Mouse (Mus musculus) embryonic facial prominence, embryonic 14.5 days (tissue): ENCODE results near the gene Rd3l. TPM values are rescaled to one million over a fixed set of nuclear protein-coding genes. Genes with fewer than 3 reads are reported as not detected.

Source experiments
- ATAC-seq: fragments of 200-750 bp; cut with Nextera tagmentation; 2 replicates; pipeline ENCODE4 v1.8.0; 2017; ENCODE audit warnings: low read depth, moderate number of reproducible peaks, moderate TSS enrichment
- DNase-seq: peaks from one replicate; pipeline ENCODE4 v3.0.0-alpha.2; 2015; ENCODE audit warnings: low spot score
- H3K27ac ChIP-seq: fragments of 300-500 bp; sonication (generic); replicated peaks from 2 replicates; pipeline ENCODE4 v1.5.1; 2014; ENCODE audit warnings: low read depth, mild to moderate bottlenecking, low read length, moderate library complexity
- H3K27me3 ChIP-seq: fragments of 300-500 bp; sonication (generic); replicated peaks from 2 replicates; pipeline ENCODE4 v1.6.1; 2014; ENCODE audit warnings: low read length; ENCODE audit not compliant: control insufficient read depth, insufficient read depth
- H3K36me3 ChIP-seq: fragments of 300-500 bp; sonication (generic); 2 replicates; pipeline ENCODE4 v1.6.1; 2014; ENCODE audit warnings: low read length, mixed read lengths; ENCODE audit not compliant: control insufficient read depth, insufficient read depth
- H3K4me1 ChIP-seq: fragments of 300-500 bp; sonication (generic); 2 replicates; pipeline ENCODE4 v1.6.1; 2014; ENCODE audit warnings: antibody characterized with exemption, low read length; ENCODE audit not compliant: control insufficient read depth, insufficient read depth
- H3K4me2 ChIP-seq: fragments of 300-500 bp; sonication (generic); 2 replicates; pipeline ENCODE4 v1.6.1; 2014; ENCODE audit warnings: low read depth, mild to moderate bottlenecking, low read length, moderate library complexity, mixed read lengths
- H3K4me3 ChIP-seq: fragments of 300-500 bp; sonication (generic); 2 replicates; pipeline ENCODE4 v1.5.1; 2014; ENCODE audit warnings: low read depth, mild to moderate bottlenecking, low read length
- H3K9ac ChIP-seq: fragments of 300-500 bp; sonication (generic); 2 replicates; pipeline ENCODE4 v1.6.1; 2014; ENCODE audit warnings: low read depth, mild to moderate bottlenecking, low read length, moderate library complexity, mixed read lengths
- H3K9me3 ChIP-seq: fragments of 300-500 bp; sonication (generic); 2 replicates; pipeline ENCODE4 v1.6.1; 2016; ENCODE audit warnings: low read length; ENCODE audit not compliant: control insufficient read depth
- WGBS: fragments of 180-500 bp; shearing (Covaris S2); extraction: QIAGEN DNeasy Blood & Tissue Kit; methylation state at CpG from one replicate; pipeline ENCODE4 v1.1.7; 2014; 5-methylcytosine and 5-hydroxymethylcytosine counted together
- polyA plus RNA-seq: library from polyadenylated mRNA; unstranded; fragments of >200 nt; fragmentation: Nextera tagmentation; extraction: Ambion mirVana; gene quantifications from 2 replicates; pipeline ENCODE4 v1.2.1, GENCODE M21; 2014

Rd3l gene
- polyA plus RNA-seq, 1 experiment from 2014 or later = not detected

GRCm38 (mm10) chr12:112012511-112013270 is 31.6 kb upstream of the Rd3l start:
- Histone ChIP-seq H3K4me1 (no peaks in the 10 kb centered on the region), H3K4me2 (peak overlapping the region; percentile 45), H3K9ac (0 out of 2 replicates have a peak overlapping the region, but pooled peaks have one; percentile 6), H3K4me3 (peak overlapping the region; percentile 8; the same call in 1 of the 2 replicates), H3K27ac (no peak overlapping the region), H3K27me3 (no peaks in the 10 kb centered on the region), H3K36me3 (no peaks in the 10 kb centered on the region), H3K9me3 (peaks cover 4% of the 10 kb centered on the region; the same call in 1 of the 2 replicates)
- ATAC-seq (peak; percentile 93), DNase-seq (peak; percentile 49)
- WGBS = 47% methylated on average over 8 of the region's 12 CpGs

GRCm38 (mm10) chr12:112001223-112001622 is 20.1 kb upstream of the Rd3l start:
- 21% methylated on average over 8 of the region's 8 CpGs for WGBS
- Histone ChIP-seq H3K27ac (no peak overlapping the region), H3K4me1 (no peaks in the 10 kb centered on the region), H3K9ac (no peak overlapping the region), H3K9me3 (no peaks in the 10 kb centered on the region), H3K4me3 (no peak overlapping the region), H3K27me3 (no peaks in the 10 kb centered on the region), H3K36me3 (no peaks in the 10 kb centered on the region), H3K4me2 (no peak overlapping the region)
- peak; percentile 80 for DNase-seq
- 0 out of 2 replicates have a peak, but pooled peaks have one; percentile 44 for ATAC-seq

GRCm38 (mm10) chr12:111999735-112000134 is 18.6 kb upstream of the Rd3l start:
- no peaks in the 10 kb centered on the region for H3K36me3 ChIP-seq
- H3K27me3 ChIP-seq = no peaks in the 10 kb centered on the region
- no peak overlapping the region for H3K4me3 ChIP-seq
- WGBS = 90% methylated on average over 7 of the region's 7 CpGs
- no peaks in the 10 kb centered on the region for H3K4me1 ChIP-seq
- no peaks in the 10 kb centered on the region for H3K9me3 ChIP-seq
- ATAC-seq (no peak), DNase-seq (no peak)
- H3K4me2 ChIP-seq = no peak overlapping the region
- no peak overlapping the region for H3K27ac ChIP-seq
- no peak overlapping the region for H3K9ac ChIP-seq

- H3K27me3 ChIP-seq = no peaks in the 10 kb centered on the region
- WGBS = 87% methylated on average over 2 of the region's 2 CpGs
- H3K4me1 ChIP-seq = no peaks in the 10 kb centered on the region
- no peak overlapping the region for H3K4me3 ChIP-seq
- DNase-seq (no peak), ATAC-seq (no peak)
- H3K9ac ChIP-seq = no peak overlapping the region
- no peak overlapping the region for H3K4me2 ChIP-seq
- no peaks in the 10 kb centered on the region for H3K36me3 ChIP-seq
- no peaks in the 10 kb centered on the region for H3K9me3 ChIP-seq
- no peak overlapping the region for H3K27ac ChIP-seq
Measured at GRCm38 (mm10) chr12:111995161-111995560, 14.0 kb upstream of the Rd3l start.

GRCm38 (mm10) chr12:111992626-111993025 is 11.5 kb upstream of the Rd3l start:
- H3K4me2 ChIP-seq = no peak overlapping the region
- ATAC-seq (no peak), DNase-seq (no peak)
- H3K4me3 ChIP-seq = no peak overlapping the region
- no peak overlapping the region for H3K27ac ChIP-seq
- H3K27me3 ChIP-seq = no peaks in the 10 kb centered on the region
- H3K9ac ChIP-seq = no peak overlapping the region
- 84% methylated on average over 5 of the region's 5 CpGs for WGBS
- H3K4me1 ChIP-seq = no peaks in the 10 kb centered on the region
- no peaks in the 10 kb centered on the region for H3K9me3 ChIP-seq
- H3K36me3 ChIP-seq = no peaks in the 10 kb centered on the region

GRCm38 (mm10) chr12:111986756-111987155 is 5.6 kb upstream of the Rd3l start:
- WGBS = 47% methylated on average over 9 of the region's 9 CpGs
- Histone ChIP-seq H3K9me3 (no peaks in the 10 kb centered on the region), H3K4me3 (no peak overlapping the region), H3K9ac (no peak overlapping the region; the same call in 1 of the 2 replicates), H3K4me2 (no peak overlapping the region), H3K27ac (no peak overlapping the region), H3K36me3 (no peaks in the 10 kb centered on the region), H3K4me1 (no peaks in the 10 kb centered on the region), H3K27me3 (no peaks in the 10 kb centered on the region)
- DNase-seq = no peak
- no peak for ATAC-seq

- Histone ChIP-seq H3K9me3 (no peaks in the 10 kb centered on the region), H3K36me3 (no peaks in the 10 kb centered on the region), H3K27ac (no peak overlapping the region), H3K9ac (no peak overlapping the region), H3K4me2 (no peak overlapping the region), H3K27me3 (no peaks in the 10 kb centered on the region), H3K4me1 (no peaks in the 10 kb centered on the region), H3K4me3 (no peak overlapping the region)
- DNase-seq (no peak), ATAC-seq (no peak)
- WGBS = 68% methylated on average over 2 of the region's 2 CpGs
Measured at GRCm38 (mm10) chr12:111983165-111983564, 2.0 kb upstream of the Rd3l start.

GRCm38 (mm10) chr12:111981831-111982230 is 714 bp upstream of the Rd3l start:
- no peak for ATAC-seq
- H3K4me2 ChIP-seq = no peak overlapping the region
- H3K4me3 ChIP-seq = no peak overlapping the region
- no peaks in the 10 kb centered on the region for H3K27me3 ChIP-seq
- 58% methylated on average over 8 of the region's 8 CpGs for WGBS
- H3K9me3 ChIP-seq = no peaks in the 10 kb centered on the region
- 0 out of 2 replicates have a peak, but pooled peaks cover 6% of the 10 kb centered on the region for H3K4me1 ChIP-seq
- no peak overlapping the region for H3K9ac ChIP-seq
- no peak for DNase-seq
- no peaks in the 10 kb centered on the region for H3K36me3 ChIP-seq
- H3K27ac ChIP-seq = no peak overlapping the region

- no peak for DNase-seq
Measured at GRCm38 (mm10) chr12:111978274-111978673, 2.8 kb downstream of the Rd3l start.

More at GRCm38 (mm10) chr12:111978274-111978673, 2.8 kb downstream of the Rd3l start:
- Histone ChIP-seq H3K27ac (no peak overlapping the region), H3K4me2 (no peak overlapping the region), H3K36me3 (no peaks in the 10 kb centered on the region), H3K9ac (no peak overlapping the region), H3K27me3 (no peaks in the 10 kb centered on the region), H3K9me3 (no peaks in the 10 kb centered on the region), H3K4me3 (no peak overlapping the region), H3K4me1 (0 out of 2 replicates have a peak, but pooled peaks cover 6% of the 10 kb centered on the region)
- 68% methylated on average over 6 of the region's 6 CpGs for WGBS
- ATAC-seq = no peak
